Mouse (Mus musculus) intestine, embryonic 15.5 days (tissue): Measurements from ENCODE around the gene Gys2. TPM values are rescaled to one million over a fixed set of nuclear protein-coding genes. Genes with fewer than 3 reads are reported as not detected.
A peak's percentile ranks its signal among the peaks of the same experiment; 100 is the strongest.

Source experiments
- ATAC-seq: fragments of 200-750 bp; cut with Nextera tagmentation; 2 replicates; pipeline ENCODE4 v1.8.0; 2017; ENCODE audit warnings: moderate TSS enrichment, moderate library complexity
- H3K27ac ChIP-seq: fragments of 300-500 bp; sonication (generic); 2 replicates; pipeline ENCODE4 v1.5.1; 2015; ENCODE audit warnings: mild to moderate bottlenecking, inconsistent platforms
- H3K27me3 ChIP-seq: fragments of 300-500 bp; sonication (generic); replicated peaks from 2 replicates; pipeline ENCODE4 v1.6.1; 2015; ENCODE audit warnings: inconsistent platforms
- H3K36me3 ChIP-seq: fragments of 300-500 bp; sonication (generic); 2 replicates; pipeline ENCODE4 v1.6.1; 2015; ENCODE audit warnings: inconsistent platforms
- H3K4me1 ChIP-seq: fragments of 300-500 bp; sonication (generic); replicated peaks from 2 replicates; pipeline ENCODE4 v1.6.1; 2015; ENCODE audit warnings: inconsistent platforms
- H3K4me2 ChIP-seq: fragments of 300-500 bp; sonication (generic); replicated peaks from 2 replicates; pipeline ENCODE4 v1.6.1; 2015; ENCODE audit warnings: mild to moderate bottlenecking, inconsistent platforms
- H3K4me3 ChIP-seq: fragments of 300-500 bp; sonication (generic); replicated peaks from 2 replicates; pipeline ENCODE4 v1.5.1; 2015; ENCODE audit warnings: inconsistent platforms
- H3K9ac ChIP-seq: fragments of 300-500 bp; sonication (generic); 2 replicates; pipeline ENCODE4 v1.6.1; 2015; ENCODE audit warnings: inconsistent platforms
- H3K9me3 ChIP-seq: fragments of 300-500 bp; sonication (generic); 2 replicates; pipeline ENCODE4 v1.6.1; 2016; ENCODE audit warnings: inconsistent platforms
- WGBS: fragments of 180-500 bp; shearing (Covaris S2); methylation state at CpG from one replicate; pipeline ENCODE4 v1.1.7; 2015; 5-methylcytosine and 5-hydroxymethylcytosine counted together
- polyA plus RNA-seq: library from polyadenylated mRNA; unstranded; fragments of >200 nt; fragmentation: Nextera tagmentation; extraction: Ambion mirVana; gene quantifications from 2 replicates; pipeline ENCODE4 v1.2.1, GENCODE M21; 2015

Gene Gys2
- polyA plus RNA-seq, 1 experiment from 2014 or later = 1.4 TPM

DNA sequence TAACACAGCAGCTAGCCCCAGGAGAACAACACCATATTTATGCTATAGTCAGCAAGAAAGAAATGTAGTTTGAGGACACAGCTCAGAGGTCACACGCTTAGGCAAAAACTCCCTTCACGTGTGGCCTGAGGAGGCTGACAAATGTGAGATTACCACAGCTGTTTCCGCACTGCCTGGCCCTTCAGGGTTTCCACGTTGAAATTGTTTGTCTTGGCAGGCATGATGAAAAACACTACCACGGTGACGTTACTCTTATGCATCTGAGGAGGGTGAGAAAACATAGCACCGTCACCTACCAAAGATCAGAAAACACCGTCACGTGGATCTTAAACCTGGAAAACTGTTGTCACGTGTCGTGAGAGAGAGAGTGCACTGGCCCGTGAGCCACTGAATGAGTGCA is 21.5 kb downstream of the Gys2 start:
- no peak overlapping the region for H3K4me3 ChIP-seq
- H3K9me3 ChIP-seq = no peaks in the 10 kb centered on the region
- 69% methylated on average over 12 of the region's 12 CpGs for WGBS
- H3K4me1 ChIP-seq = no peaks in the 10 kb centered on the region
- no peak overlapping the region for H3K4me2 ChIP-seq
- no peaks in the 10 kb centered on the region for H3K36me3 ChIP-seq
- no peak overlapping the region for H3K9ac ChIP-seq
- no peak overlapping the region for H3K27ac ChIP-seq
- H3K27me3 ChIP-seq = no peaks in the 10 kb centered on the region
- no peak for ATAC-seq

DNA sequence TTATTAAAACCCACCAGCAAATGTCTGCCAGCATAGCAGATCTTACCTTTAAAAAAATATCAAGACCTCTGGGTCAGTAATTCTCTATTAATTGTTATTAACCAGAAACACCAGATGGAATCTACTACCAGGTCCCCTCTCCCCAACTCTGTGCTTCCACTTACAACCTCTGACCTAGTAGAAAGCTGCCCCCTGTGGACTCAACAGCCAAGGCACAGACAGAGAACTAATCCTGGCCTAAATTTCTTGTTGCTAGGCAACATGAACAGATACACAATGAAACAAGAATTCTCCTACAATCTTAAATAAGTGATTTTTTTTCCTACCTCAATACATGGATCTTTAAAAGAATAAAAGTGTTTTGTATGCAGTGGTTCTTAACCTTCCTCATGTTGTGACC is 43.8 kb downstream of the Gys2 start:
- ATAC-seq = no peak

DNA sequence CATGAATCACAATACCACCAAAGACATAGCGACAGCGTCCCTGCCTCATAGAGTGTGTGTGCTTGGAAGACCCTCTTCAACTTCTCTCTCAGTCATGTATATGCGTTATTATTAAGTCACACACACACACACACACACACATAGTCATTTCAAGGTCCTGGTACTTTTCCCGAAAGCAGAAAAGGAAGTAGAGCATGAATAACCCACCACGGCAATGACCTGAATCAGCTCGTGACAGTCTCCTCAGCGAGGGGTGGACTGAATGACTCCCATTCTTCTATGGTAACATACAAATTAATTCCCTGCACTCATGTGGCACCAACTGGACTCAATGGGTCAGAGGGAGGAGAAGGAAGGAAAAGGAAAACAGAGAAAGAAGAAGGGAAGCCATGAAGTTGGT is 47.9 kb downstream of the Gys2 start:
- no peaks in the 10 kb centered on the region for H3K4me1 ChIP-seq
- no peak overlapping the region for H3K4me2 ChIP-seq
- no peaks in the 10 kb centered on the region for H3K27me3 ChIP-seq
- H3K9ac ChIP-seq = no peak overlapping the region
- ATAC-seq = no peak
- no peaks in the 10 kb centered on the region for H3K36me3 ChIP-seq
- WGBS = 73% methylated on average over 7 of the region's 7 CpGs
- H3K27ac ChIP-seq = no peak overlapping the region
- no peak overlapping the region for H3K4me3 ChIP-seq
- H3K9me3 ChIP-seq = no peaks in the 10 kb centered on the region

More for the DNA sequence above, 43.8 kb downstream of the Gys2 start:
- Histone ChIP-seq H3K4me3 (no peak overlapping the region), H3K9ac (no peak overlapping the region), H3K4me1 (no peaks in the 10 kb centered on the region), H3K27ac (no peak overlapping the region), H3K9me3 (no peaks in the 10 kb centered on the region), H3K36me3 (no peaks in the 10 kb centered on the region), H3K27me3 (no peaks in the 10 kb centered on the region), H3K4me2 (no peak overlapping the region)

DNA sequence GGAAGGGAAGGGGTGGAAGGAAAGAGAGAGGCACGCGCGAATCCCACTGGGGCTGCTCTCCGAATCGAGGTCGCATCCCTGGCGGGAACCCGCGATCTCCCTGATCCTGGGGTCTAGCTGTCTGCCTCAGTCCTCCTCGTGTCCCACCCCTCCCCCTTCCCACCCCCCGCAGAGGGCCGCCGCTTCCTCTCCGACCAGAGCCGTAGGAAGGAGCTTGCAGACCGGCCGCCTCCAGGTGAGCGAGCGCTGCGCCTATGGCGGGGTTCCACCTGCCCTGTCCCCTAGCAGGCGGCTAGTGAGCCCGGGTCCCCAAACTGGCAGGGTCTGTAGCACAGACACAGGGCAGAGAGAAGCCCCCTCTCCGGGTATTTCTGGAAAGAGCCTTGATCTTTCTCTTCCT is 58.3 kb downstream of the Gys2 start:
- Histone ChIP-seq H3K4me2 (peak overlapping the region; percentile 60), H3K4me1 (0 out of 2 replicates have a peak, but pooled peaks cover 3% of the 10 kb centered on the region), H3K27ac (no peak overlapping the region), H3K9me3 (no peaks in the 10 kb centered on the region), H3K4me3 (peak overlapping the region; percentile 26), H3K27me3 (peaks cover 20% of the 10 kb centered on the region), H3K36me3 (no peaks in the 10 kb centered on the region), H3K9ac (no peak overlapping the region)
- WGBS = under 1% methylated on average over 23 of the region's 24 CpGs
- ATAC-seq = no peak

DNA sequence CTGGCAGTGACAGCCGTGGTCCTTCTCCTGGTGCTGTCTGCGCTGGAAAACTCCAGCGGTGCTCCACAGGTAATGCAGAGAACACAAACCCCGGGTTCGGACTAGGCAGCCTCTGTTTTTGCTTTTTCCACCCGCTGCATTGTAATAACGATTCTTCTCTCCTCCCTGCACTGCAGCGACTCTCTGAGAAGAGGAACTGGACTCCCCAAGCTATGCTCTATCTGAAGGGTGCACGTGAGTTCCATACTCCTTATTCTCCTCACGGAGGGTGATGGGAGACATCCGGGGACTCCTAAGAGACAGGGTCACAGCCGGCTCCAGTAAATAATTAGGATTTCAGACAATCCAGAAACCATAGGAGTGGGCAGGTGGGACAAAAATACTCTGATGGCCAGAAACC is 59.1 kb downstream of the Gys2 start:
- WGBS = 17% methylated on average over 12 of the region's 12 CpGs
- Histone ChIP-seq H3K27ac (no peak overlapping the region), H3K9me3 (no peaks in the 10 kb centered on the region), H3K27me3 (peaks cover 20% of the 10 kb centered on the region), H3K4me1 (0 out of 2 replicates have a peak, but pooled peaks cover 3% of the 10 kb centered on the region), H3K4me2 (no peak overlapping the region), H3K36me3 (no peaks in the 10 kb centered on the region), H3K4me3 (no peak overlapping the region), H3K9ac (no peak overlapping the region)
- ATAC-seq = no peak

DNA sequence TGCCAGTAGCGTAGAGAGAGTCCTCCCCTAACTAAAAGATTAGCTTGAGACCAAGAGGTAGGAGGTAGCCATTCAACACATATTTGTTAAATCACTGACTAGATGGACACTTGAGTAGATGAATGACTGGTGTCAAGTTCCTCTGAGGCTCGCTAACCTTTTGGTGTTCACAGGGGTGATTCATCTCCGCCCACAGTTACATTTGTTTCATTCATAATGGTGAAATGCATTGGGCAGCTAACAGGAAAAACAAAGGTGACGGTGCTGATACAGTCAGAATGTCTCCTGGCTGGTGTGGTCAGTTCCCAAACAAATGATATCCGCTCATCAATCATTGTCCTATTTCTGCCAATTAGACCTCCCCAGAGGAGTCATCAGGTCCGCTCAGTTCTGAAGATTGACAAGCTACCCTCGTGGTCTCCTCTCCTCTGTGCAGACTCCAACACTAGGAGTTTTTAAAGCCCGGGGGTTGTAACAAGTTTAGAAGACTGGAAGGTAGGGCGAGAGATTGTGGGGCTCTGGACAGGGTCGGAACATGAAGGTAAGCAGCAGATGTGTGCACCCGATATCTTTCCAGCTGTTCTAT is 59.9 kb downstream of the Gys2 start, which contains the start of gene Spx:
TSS of gene Spx (plus strand) at position 536 of the 586 bp plus-strand sequence.
- Histone ChIP-seq H3K27me3 (peaks cover 20% of the 10 kb centered on the region), H3K4me3 (no peak within 1 kb of the TSS), H3K4me2 (no peak within 1 kb of the TSS), H3K27ac (no peak within 1 kb of the TSS), H3K9me3 (no peaks in the 10 kb centered on the region), H3K36me3 (no peaks in the 10 kb centered on the region), H3K9ac (no peak within 1 kb of the TSS), H3K4me1 (0 out of 2 replicates have a peak, but pooled peaks cover 3% of the 10 kb centered on the region)
- 68% methylated on average over 11 of the region's 11 CpGs for whole genome bisulfite sequencing
- ATAC-seq = no peak

DNA sequence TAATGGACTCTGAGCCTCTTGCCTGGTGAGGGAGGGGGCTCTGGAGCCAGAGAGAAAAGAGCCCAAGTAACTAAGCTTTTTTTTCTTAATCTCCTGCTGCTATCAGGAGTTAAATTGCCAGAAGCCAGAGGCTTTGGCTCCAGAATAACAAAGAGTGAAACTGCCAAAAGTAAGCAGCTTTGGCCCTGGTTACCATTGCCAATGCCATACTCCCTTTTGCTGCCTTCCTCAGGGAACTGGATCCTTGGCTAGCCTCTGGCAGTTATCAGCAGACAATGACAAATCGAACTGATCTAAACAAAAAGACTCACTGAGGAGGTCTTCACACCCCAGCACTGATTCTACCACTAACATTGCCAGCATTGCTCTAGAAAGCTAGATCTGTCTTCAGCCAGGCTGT is 61.8 kb downstream of the Gys2 start:
- Histone ChIP-seq H3K9me3 (no peaks in the 10 kb centered on the region), H3K4me1 (0 out of 2 replicates have a peak, but pooled peaks cover 3% of the 10 kb centered on the region), H3K36me3 (no peaks in the 10 kb centered on the region), H3K27me3 (peaks cover 18% of the 10 kb centered on the region), H3K4me2 (no peak overlapping the region), H3K27ac (no peak overlapping the region), H3K4me3 (no peak overlapping the region), H3K9ac (no peak overlapping the region)
- 27% methylated on average over 1 of the region's 1 CpGs for WGBS
- no peak for ATAC-seq

DNA sequence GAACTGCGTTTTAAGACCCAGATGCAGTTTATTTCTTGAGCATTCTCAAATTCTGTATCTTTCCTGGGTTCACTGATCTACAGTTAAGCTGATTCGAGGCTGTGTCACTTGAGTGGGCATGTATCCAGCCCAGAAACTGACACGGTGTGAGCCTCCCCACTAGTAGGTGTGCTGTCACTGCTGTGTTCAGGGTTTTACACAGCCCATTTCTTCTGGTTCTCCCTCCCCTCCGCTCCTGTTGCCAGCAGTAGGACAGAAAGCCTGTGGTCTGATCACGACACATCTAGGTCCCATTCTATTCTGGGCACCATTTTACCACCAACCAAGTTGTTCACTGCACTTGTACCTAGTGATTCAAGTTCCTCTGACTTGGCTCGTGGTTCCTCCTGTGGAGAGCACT is 77.2 kb downstream of the Gys2 start:
- Histone ChIP-seq H3K9me3 (no peaks in the 10 kb centered on the region), H3K4me2 (no peak overlapping the region), H3K27ac (no peak overlapping the region), H3K4me3 (no peak overlapping the region), H3K9ac (no peak overlapping the region), H3K4me1 (no peaks in the 10 kb centered on the region), H3K27me3 (no peaks in the 10 kb centered on the region), H3K36me3 (no peaks in the 10 kb centered on the region)
- WGBS = 93% methylated on average over 6 of the region's 6 CpGs
- no peak for ATAC-seq

DNA sequence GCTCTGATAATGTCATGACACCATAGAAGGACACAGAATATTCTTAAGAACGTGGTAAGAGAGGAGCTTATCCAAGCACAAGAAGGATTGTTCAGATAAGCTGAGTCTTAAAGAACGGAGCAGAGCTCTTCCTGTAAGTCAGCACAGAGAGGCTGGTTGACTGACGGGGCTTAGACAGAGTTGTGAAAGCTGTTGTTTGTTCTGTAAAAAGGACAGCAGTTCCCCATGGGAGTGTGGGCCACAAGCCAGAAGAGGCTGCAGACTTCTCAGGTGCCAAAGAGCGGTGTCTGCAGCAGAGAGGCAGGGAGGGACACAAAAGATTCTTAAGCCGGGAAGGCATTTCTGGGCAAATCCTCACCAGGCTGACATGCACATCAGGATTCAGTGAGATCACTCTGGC is 78.2 kb downstream of the Gys2 start:
- Histone ChIP-seq H3K27ac (no peak overlapping the region), H3K4me1 (no peaks in the 10 kb centered on the region), H3K4me2 (no peak overlapping the region), H3K4me3 (no peak overlapping the region), H3K9me3 (no peaks in the 10 kb centered on the region), H3K36me3 (no peaks in the 10 kb centered on the region), H3K9ac (no peak overlapping the region), H3K27me3 (no peaks in the 10 kb centered on the region)
- WGBS = 91% methylated on average over 5 of the region's 5 CpGs
- ATAC-seq = no peak

DNA sequence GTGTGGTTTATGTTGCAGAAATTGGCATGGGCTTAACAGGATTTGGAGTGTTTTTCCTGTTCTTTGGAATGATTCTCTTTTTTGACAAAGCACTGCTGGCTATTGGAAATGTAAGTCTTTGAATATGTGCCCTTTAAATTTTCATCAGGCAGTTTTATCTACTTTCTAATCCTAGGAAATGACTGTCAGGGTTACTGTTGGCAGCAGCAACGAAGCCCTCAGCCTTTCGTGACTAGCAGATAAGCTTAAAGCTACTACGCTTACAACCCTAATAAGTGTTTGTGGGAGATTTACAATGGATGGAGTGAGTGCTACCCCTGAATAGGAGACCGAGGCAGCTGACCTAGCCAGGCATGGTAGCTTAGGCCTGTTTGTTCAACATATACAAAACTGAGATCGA is 80.6 kb downstream of the Gys2 start:
- Histone ChIP-seq H3K27me3 (no peaks in the 10 kb centered on the region), H3K4me1 (peaks cover 8% of the 10 kb centered on the region), H3K4me3 (no peak overlapping the region), H3K4me2 (no peak overlapping the region), H3K9me3 (no peaks in the 10 kb centered on the region), H3K9ac (no peak overlapping the region), H3K27ac (no peak overlapping the region), H3K36me3 (no peaks in the 10 kb centered on the region)
- 78% methylated on average over 5 of the region's 5 CpGs for WGBS
- ATAC-seq = no peak

DNA sequence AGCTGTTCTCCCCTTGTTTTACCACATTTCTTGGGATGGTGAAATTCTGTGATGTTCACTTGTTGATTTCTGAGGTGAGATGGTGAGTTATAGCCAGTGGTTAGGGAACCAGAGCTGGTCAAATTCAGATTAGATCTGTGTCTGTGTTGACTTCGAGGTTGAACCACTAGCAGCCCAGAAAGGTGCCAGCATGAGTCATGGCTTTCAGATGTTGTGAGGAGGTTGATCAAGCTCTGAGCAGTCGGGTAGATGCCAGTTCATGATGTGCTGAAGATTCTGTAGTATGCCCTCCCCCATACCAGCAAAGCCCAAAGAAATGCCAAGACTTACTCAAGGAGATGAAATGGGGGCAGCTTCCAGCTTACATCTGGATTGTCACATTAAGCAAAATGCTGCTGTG is 83.8 kb downstream of the Gys2 start:
- Histone ChIP-seq H3K9ac (no peak overlapping the region), H3K36me3 (no peaks in the 10 kb centered on the region), H3K4me2 (0 out of 2 replicates have a peak overlapping the region, but pooled peaks have one; percentile 41), H3K4me1 (peaks cover 8% of the 10 kb centered on the region), H3K4me3 (no peak overlapping the region), H3K27me3 (no peaks in the 10 kb centered on the region), H3K27ac (no peak overlapping the region), H3K9me3 (no peaks in the 10 kb centered on the region)
- ATAC-seq = no peak
- 84% methylated on average over 2 of the region's 2 CpGs for WGBS

DNA sequence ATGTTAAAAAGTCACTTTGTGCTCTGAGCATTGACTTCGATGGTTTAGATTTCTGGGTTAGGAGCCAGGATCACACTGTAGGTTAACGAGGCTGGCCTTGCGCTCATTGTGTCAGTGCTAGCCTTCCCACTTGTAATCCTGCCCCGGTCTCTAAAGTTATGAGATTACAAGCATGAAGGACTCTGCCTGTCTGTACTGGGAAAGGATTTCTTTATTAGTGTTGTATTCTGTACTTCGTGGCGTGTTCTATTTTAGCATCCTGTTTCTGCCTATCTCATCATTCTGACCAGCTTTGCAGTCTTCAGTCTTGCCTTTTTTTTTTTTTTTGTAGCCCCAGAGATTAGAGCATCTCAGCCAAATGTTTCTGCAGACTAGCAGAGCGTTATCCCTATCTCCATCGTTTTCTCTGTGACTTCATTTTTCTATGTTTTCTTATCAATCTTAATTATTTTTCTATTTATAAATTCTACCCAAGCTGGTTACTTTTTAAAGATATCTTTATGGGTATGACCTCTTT is 85.1 kb downstream of the Gys2 start:
- Histone ChIP-seq H3K9me3 (no peaks in the 10 kb centered on the region), H3K4me3 (peak overlapping the region; percentile 100), H3K4me1 (peaks cover 8% of the 10 kb centered on the region), H3K9ac (peak overlapping the region; percentile 85), H3K27me3 (no peaks in the 10 kb centered on the region), H3K36me3 (no peaks in the 10 kb centered on the region), H3K4me2 (peak overlapping the region; percentile 70), H3K27ac (no peak overlapping the region)
- no peak for ATAC-seq
- WGBS = 14% methylated on average over 8 of the region's 8 CpGs
